Mouse (Mus musculus): Measurements from ENCODE around the gene Ctsz. TPM values are rescaled to one million over a fixed set of nuclear protein-coding genes. Genes with fewer than 3 reads are reported as not detected.
A peak's percentile ranks its signal among the peaks of the same experiment; 100 is the strongest.

The Ctsz gene
- total and polyA plus RNA-seq, 3 experiments, result 141 to 417 (median 219) TPM

DNA sequence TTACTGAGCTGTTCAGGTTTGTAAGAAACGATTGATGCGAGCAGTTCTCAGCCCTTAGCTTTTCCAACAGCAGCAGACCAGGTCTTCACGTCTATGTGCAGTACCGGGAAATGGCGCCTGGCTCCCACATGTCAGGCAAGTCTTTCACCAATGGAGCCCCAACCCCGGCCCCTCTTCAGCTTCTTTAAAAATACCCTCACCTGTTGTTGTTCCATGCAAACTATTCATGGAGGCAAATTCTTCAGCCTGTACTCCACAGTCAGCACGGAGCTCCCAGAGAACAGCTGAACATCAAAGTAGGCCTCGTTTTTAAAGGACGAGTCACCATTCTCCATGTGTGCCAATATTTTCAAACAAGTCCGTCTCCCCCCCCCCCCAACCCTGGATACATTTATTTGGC is 42.2 kb downstream of the Ctsz start:
- Histone ChIP-seq H3K36me3 (replicated peaks in 1 of 2; ENCODE audit: control insufficient read depth in 1 of 2, insufficient read depth in 1 of 2, low read length in 1 of 2) (peaks cover 0 to 2% of the 10 kb centered on the region in 2 experiments), H3K9me3 (replicated peaks; ENCODE audit: low read length) (no peaks in the 10 kb centered on the region), H3K79me2 (replicated peaks; ENCODE audit: control insufficient read depth, extremely low read depth, insufficient read depth, poor library complexity, severe bottlenecking) (no peaks in the 10 kb centered on the region), H3K27ac (ENCODE audit: insufficient read depth, low read depth) (no peak overlapping the region), H3K27me3 (replicated peaks) (no peaks in the 10 kb centered on the region), H3K4me3 (replicated peaks in 1 of 3; ENCODE audit: low read depth in 2 of 3, low read length in 2 of 3, poor library complexity in 1 of 3) (no peak overlapping the region), H3K4me2 (ENCODE audit: insufficient read depth, low read depth, poor library complexity, severe bottlenecking) (no peak overlapping the region), H3K4me1 (ENCODE audit: control insufficient read depth in 1 of 2, insufficient read depth in 2 of 2) (peaks cover 3 to 7% of the 10 kb centered on the region in 2 experiments; a peak in 3 of 4 replicates), H3K9ac (ENCODE audit: insufficient read depth, low read depth) (no peak overlapping the region)
- dilution Hi-C loops (cut with MboI; ENCODE audit: extremely low pct_ligation_motif_present, extremely low pct_unique_long_range_greater_than_20kb, low sequenced_read_pairs) (no loop called here), in situ Hi-C loops (cut with MboI; ENCODE audit: low pct_ligation_motif_present, low pct_unique_long_range_greater_than_20kb, low sequenced_read_pairs) (loop anchor here (5.0 kb wide), 1 partner anchor 39 kb away; no protein-coding TSS in a partner anchor)
- TF ChIP-seq MAFK (IDR thresholded peaks at IDR 0.05; ENCODE audit: insufficient replicate concordance, low read length), result no peak
- no peak for TF ChIP-seq MAX (IDR thresholded peaks at IDR 0.05; ENCODE audit: low read length)
- no peak for TF ChIP-seq JUND (conservative IDR thresholded peaks at IDR 0.05; ENCODE audit: low read depth, low read length)
- DNase-seq (ENCODE audit: extremely low read depth), result no peak

GRCm38 (mm10) chr2:174393383-174393782 is 45.5 kb downstream of the Ctsz start:
- H3K9me3 ChIP-seq (replicated peaks; ENCODE audit: low read length), result no peaks in the 10 kb centered on the region
- H3K27me3 ChIP-seq (replicated peaks), result no peaks in the 10 kb centered on the region
- H3K4me3 ChIP-seq (replicated peaks in 1 of 3; ENCODE audit: low read depth in 2 of 3, low read length in 2 of 3, poor library complexity in 1 of 3), result no peak overlapping the region
- no peak overlapping the region for H3K4me2 ChIP-seq (ENCODE audit: insufficient read depth, low read depth, poor library complexity, severe bottlenecking)
- DNase-seq (ENCODE audit: extremely low read depth), result no peak
- no peaks in the 10 kb centered on the region for H3K36me3 ChIP-seq (replicated peaks in 1 of 2; ENCODE audit: control insufficient read depth in 1 of 2, insufficient read depth in 1 of 2, low read length in 1 of 2)
- H3K9ac ChIP-seq (ENCODE audit: insufficient read depth, low read depth), result no peak overlapping the region
- peaks cover 0 to 7% of the 10 kb centered on the region in 2 experiments; a peak in 3 of 4 replicates for H3K4me1 ChIP-seq (ENCODE audit: control insufficient read depth in 1 of 2, insufficient read depth in 2 of 2)
- in situ Hi-C loops (cut with MboI; ENCODE audit: low pct_ligation_motif_present, low pct_unique_long_range_greater_than_20kb, low sequenced_read_pairs) (no loop called here), dilution Hi-C loops (cut with MboI; ENCODE audit: extremely low pct_ligation_motif_present, extremely low pct_unique_long_range_greater_than_20kb, low sequenced_read_pairs) (no loop called here)
- H3K79me2 ChIP-seq (replicated peaks; ENCODE audit: control insufficient read depth, extremely low read depth, insufficient read depth, poor library complexity, severe bottlenecking), result no peaks in the 10 kb centered on the region
- no peak overlapping the region for H3K27ac ChIP-seq (ENCODE audit: insufficient read depth, low read depth)
- TF ChIP-seq BHLHE40 (IDR thresholded peaks at IDR 0.05; ENCODE audit: low read depth, low read length), result peak; percentile 55; the same call in 1 of the 2 replicates
- 0 out of 2 replicates have a peak, but pooled peaks have one; percentile 41 for TF ChIP-seq MYC (IDR thresholded peaks at IDR 0.05; ENCODE audit: low read depth, low read length)
- no peak for TF ChIP-seq MEF2A (IDR thresholded peaks at IDR 0.05; ENCODE audit: borderline replicate concordance, low read depth, low read length)
- no peak for TF ChIP-seq CHD1 (IDR thresholded peaks at IDR 0.05; ENCODE audit: low read depth, low read length)
- peak; percentile 52; the same call in 1 of the 2 replicates for TF ChIP-seq MAX (IDR thresholded peaks at IDR 0.05; ENCODE audit: low read length)

GRCm38 (mm10) chr2:174392554-174392953 is 46.3 kb downstream of the Ctsz start:
- Histone ChIP-seq H3K4me1 (ENCODE audit: control insufficient read depth in 1 of 2, insufficient read depth in 2 of 2) (peaks cover 0 to 7% of the 10 kb centered on the region in 2 experiments; a peak in 3 of 4 replicates), H3K79me2 (replicated peaks; ENCODE audit: control insufficient read depth, extremely low read depth, insufficient read depth, poor library complexity, severe bottlenecking) (no peaks in the 10 kb centered on the region), H3K27ac (ENCODE audit: insufficient read depth, low read depth) (no peak overlapping the region), H3K4me2 (ENCODE audit: insufficient read depth, low read depth, poor library complexity, severe bottlenecking) (no peak overlapping the region), H3K9ac (ENCODE audit: insufficient read depth, low read depth) (no peak overlapping the region), H3K36me3 (replicated peaks in 1 of 2; ENCODE audit: control insufficient read depth in 1 of 2, insufficient read depth in 1 of 2, low read length in 1 of 2) (no peaks in the 10 kb centered on the region), H3K27me3 (replicated peaks) (no peaks in the 10 kb centered on the region), H3K4me3 (replicated peaks in 1 of 3; ENCODE audit: low read depth in 2 of 3, low read length in 2 of 3, poor library complexity in 1 of 3) (no peak overlapping the region), H3K9me3 (replicated peaks; ENCODE audit: low read length) (no peaks in the 10 kb centered on the region)
- no peak for DNase-seq (ENCODE audit: extremely low read depth)
- dilution Hi-C loops (cut with MboI; ENCODE audit: extremely low pct_ligation_motif_present, extremely low pct_unique_long_range_greater_than_20kb, low sequenced_read_pairs) (no loop called here), in situ Hi-C loops (cut with MboI; ENCODE audit: low pct_ligation_motif_present, low pct_unique_long_range_greater_than_20kb, low sequenced_read_pairs) (no loop called here)
- TF ChIP-seq MAX (IDR thresholded peaks at IDR 0.05; ENCODE audit: low read length) (no peak), CTCF (conservative IDR thresholded peaks at IDR 0.05 in 1 of 2, IDR thresholded peaks at IDR 0.05 in 1 of 2; ENCODE audit: low read depth in 2 of 2, low read length in 2 of 2) (no peak), POLR2AphosphoS2 (IDR thresholded peaks at IDR 0.05; ENCODE audit: low read depth, low read length) (no peak), TBP (conservative IDR thresholded peaks at IDR 0.05; ENCODE audit: low read depth, low read length) (no peak), NRF1 (IDR thresholded peaks at IDR 0.05; ENCODE audit: low read depth, low read length) (no peak), POLR2A (IDR thresholded peaks at IDR 0.05; ENCODE audit: low read depth, low read length) (no peak), ZNF384 (IDR thresholded peaks at IDR 0.05; ENCODE audit: low read depth, low read length) (no peak), CHD1 (IDR thresholded peaks at IDR 0.05; ENCODE audit: low read depth, low read length) (no peak), SIN3A (IDR thresholded peaks at IDR 0.05; ENCODE audit: low read length) (no peak), RCOR1 (conservative IDR thresholded peaks at IDR 0.05; ENCODE audit: low read depth, low read length) (no peak), HCFC1 (IDR thresholded peaks at IDR 0.05; ENCODE audit: low read depth, low read length) (no peak), ELF1 (IDR thresholded peaks at IDR 0.05; ENCODE audit: low read depth, low read length) (no peak), SMC3 (IDR thresholded peaks at IDR 0.05; ENCODE audit: low read depth, low read length) (no peak), E2F4 (IDR thresholded peaks at IDR 0.05; ENCODE audit: insufficient replicate concordance, low read depth, low read length) (no peak)

Data from CH12.LX (cell line).